In genomic region chr7:98177929-98178559, GRCm38 (mm10) we compare ENCODE assay signal across 8 mouse cellular contexts. TPM values are rescaled to one million over a fixed set of nuclear protein-coding genes. Genes with fewer than 3 reads are reported as not detected.
DNase-seq lines count a peak whose midpoint lies in the region; ATAC-seq lines count a peak whose summit lies in the region.

Gene Capn5 (minus strand): TSS chr7:98178274.

- WGBS in forebrain, embryonic 14.5 days = 2% methylated on average over 41 of the region's 44 CpGs
- under 1% methylated on average over 40 of the region's 44 CpGs for WGBS in lung, embryonic 16.5 days

- peaks cover 4% of the 10 kb centered on the region; the same call in 1 of the 2 replicates for H3K27me3 ChIP-seq in forebrain, embryonic 14.5 days (replicated peaks; ENCODE audit: control insufficient read depth, insufficient read depth, low read length)
- no peaks in the 10 kb centered on the region for H3K27me3 ChIP-seq in lung, embryonic 16.5 days (ENCODE audit: control insufficient read depth, insufficient read depth, low read depth, low read length)

- DNase-seq in R1 (ENCODE audit: low read depth, low spot score) = peak; percentile 88
- peak; percentile 74 for DNase-seq in cerebellum, adult 11-12 months
- DNase-seq in forebrain, embryonic 14.5 days (ENCODE audit: low spot score) = peak; percentile 82
- peak; percentile 61 for DNase-seq in layer of hippocampus, adult 9-11 months
- peak; percentile 40 for DNase-seq in retina, adult 2 months (ENCODE audit: low read depth, low spot score)
- DNase-seq in thymus, postnatal 36 days = peak; percentile 75 to 79

- H3K4me2 ChIP-seq in forebrain, embryonic 14.5 days (ENCODE audit: low read length) = peak within 1 kb of the TSS; percentile 72
- H3K4me2 ChIP-seq in lung, embryonic 16.5 days (ENCODE audit: low read depth, low read length) = peak within 1 kb of the TSS; percentile 86

- no peaks in the 10 kb centered on the region for H3K9me3 ChIP-seq in forebrain, embryonic 14.5 days (replicated peaks; ENCODE audit: control insufficient read depth, low read length)
- no peaks in the 10 kb centered on the region for H3K9me3 ChIP-seq in lung, embryonic 16.5 days (ENCODE audit: control insufficient read depth, low read length)

- H3K4me1 ChIP-seq in forebrain, embryonic 14.5 days (ENCODE audit: control insufficient read depth, insufficient read depth, low read length) = peaks cover 6% of the 10 kb centered on the region
- H3K4me1 ChIP-seq in lung, embryonic 16.5 days (replicated peaks; ENCODE audit: control insufficient read depth, insufficient read depth, low read length) = peaks cover 15% of the 10 kb centered on the region

- H3K36me3 ChIP-seq in forebrain, embryonic 14.5 days (ENCODE audit: control insufficient read depth, insufficient read depth, low read length) = no peaks in the 10 kb centered on the region
- H3K36me3 ChIP-seq in lung, embryonic 16.5 days (ENCODE audit: control insufficient read depth, insufficient read depth, low read length) = no peaks in the 10 kb centered on the region

- peak; percentile 89 for ATAC-seq in forebrain, embryonic 14.5 days
- ATAC-seq in hematopoietic stem cell, adult 5-6 weeks (replicated peaks in 1 of 2; ENCODE audit: insufficient read depth in 1 of 2, low FRiP score in 2 of 2, low TSS enrichment in 1 of 2, low read depth in 1 of 2, poor library complexity in 2 of 2, severe bottlenecking in 2 of 2) = peak; percentile 66 to 72
- ATAC-seq in lung, embryonic 16.5 days (ENCODE audit: low read depth) = peak; percentile 92

- H3K9ac ChIP-seq in forebrain, embryonic 14.5 days (ENCODE audit: low read length) = peak within 1 kb of the TSS; percentile 75
- H3K9ac ChIP-seq in lung, embryonic 16.5 days (ENCODE audit: low read length) = peak within 1 kb of the TSS; percentile 75

- peak within 1 kb of the TSS; percentile 68 for H3K4me3 ChIP-seq in forebrain, embryonic 14.5 days (ENCODE audit: low read depth, low read length)
- H3K4me3 ChIP-seq in lung, embryonic 16.5 days (ENCODE audit: low read length) = peak within 1 kb of the TSS; percentile 92

- H3K27ac ChIP-seq in forebrain, embryonic 14.5 days (ENCODE audit: low read depth, low read length) = no peak within 1 kb of the TSS
- peak within 1 kb of the TSS; percentile 76 for H3K27ac ChIP-seq in lung, embryonic 16.5 days (ENCODE audit: low read length)

RNA-seq across cellular contexts. Expression of gene Capn5, which starts in this region (rescaled TPM):
- polyA plus RNA-seq in forebrain, embryonic 14.5 days (2014; fragmentation: Nextera tagmentation; extraction: Ambion mirVana) = 6.1 and 8.2 TPM in 2 replicates
- 23.0 and 28.0 TPM in 2 replicates for total RNA-seq in hematopoietic stem cell, adult 5-6 weeks (2017)
- polyA plus RNA-seq in lung, embryonic 16.5 days (2015; fragmentation: Nextera tagmentation; extraction: Ambion mirVana) = 9.6 and 10.1 TPM in 2 replicates
